Mouse (Mus musculus) CD4-positive, CD25-positive, alpha-beta regulatory T cell, adult 2 months (primary cell): ENCODE results near the gene Krtap4-1.
"Not testable (repeated sequence)": the region's sequence is repeated elsewhere in the genome, so short reads cannot be mapped to it uniquely, and the experiment has no call there.

Experiments used
- DNase-seq: peaks from one replicate; pipeline ENCODE4 v3.0.0-alpha.2; 2012; ENCODE audit warnings: low read depth, low spot score

Krtap4-1 gene

DNA sequence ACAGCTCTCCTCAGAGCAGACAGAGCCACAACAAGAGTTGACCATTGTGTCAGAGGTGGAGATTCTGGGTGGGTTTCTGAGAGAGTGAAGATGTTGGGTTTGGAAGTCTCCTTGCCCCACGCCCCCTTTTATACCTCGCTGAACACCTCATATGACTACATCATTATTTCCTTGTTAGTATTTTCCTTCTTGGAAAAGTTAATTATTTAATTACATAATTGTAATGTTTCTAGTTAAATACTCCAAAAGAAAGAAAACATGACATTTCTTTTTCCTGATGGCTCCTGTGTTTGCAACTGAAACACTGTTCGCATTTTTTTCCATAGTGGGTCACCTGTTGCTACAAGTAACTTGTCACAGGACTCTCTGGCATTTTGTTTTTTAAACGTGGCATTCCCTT lies at the start of gene Krtap4-1:
Krtap4-1 (minus strand) TSS at position 101 of the 400 bp plus-strand sequence.
- DNase-seq = no peak

GRCm38 (mm10) chr11:99665860-99666259 lies 37.8 kb upstream of the Krtap4-1 start, which contains the start of gene Krtap4-6:
Gene Krtap4-6, minus strand, starts transcription at chr11:99665960.
- no peak for DNase-seq

GRCm38 (mm10) chr11:99662802-99663201 lies 34.8 kb upstream of the Krtap4-1 start:
- no peak for DNase-seq

- no peak for DNase-seq
Measured at GRCm38 (mm10) chr11:99659256-99659655, 31.2 kb upstream of the Krtap4-1 start.

GRCm38 (mm10) chr11:99658467-99659010 lies 30.5 kb upstream of the Krtap4-1 start, which contains the start of gene Gm11563:
Gene Gm11563, minus strand, starts transcription at chr11:99658960.
- DNase-seq = not testable (repeated sequence)

DNA sequence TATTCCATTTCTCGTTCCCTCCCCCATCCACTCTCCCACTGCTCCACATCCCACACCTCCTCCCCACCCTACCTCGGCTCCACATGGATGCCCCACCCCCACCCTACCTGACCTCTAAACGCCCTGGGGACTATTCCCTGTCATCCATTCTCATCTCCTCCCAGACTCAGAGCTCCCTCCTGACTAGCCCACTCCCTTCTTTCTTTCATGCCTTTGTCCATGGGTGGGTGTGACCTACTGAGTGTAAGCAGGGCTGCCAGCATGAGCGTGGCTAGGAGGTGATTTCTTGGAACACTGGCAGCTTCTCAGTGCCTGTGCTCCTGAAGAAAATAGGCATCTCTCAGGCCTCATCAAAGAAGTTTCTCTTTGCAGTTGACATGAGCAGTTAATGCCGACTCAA lies 29.0 kb upstream of the Krtap4-1 start:
- DNase-seq = no peak

- no peak for DNase-seq
Measured at GRCm38 (mm10) chr11:99650136-99650535, 22.1 kb upstream of the Krtap4-1 start, which contains the start of gene Gm11555. Gene Gm11555, minus strand, starts transcription at chr11:99650236.

- no peak for DNase-seq
Measured at GRCm38 (mm10) chr11:99646444-99646843, 18.4 kb upstream of the Krtap4-1 start.

DNA sequence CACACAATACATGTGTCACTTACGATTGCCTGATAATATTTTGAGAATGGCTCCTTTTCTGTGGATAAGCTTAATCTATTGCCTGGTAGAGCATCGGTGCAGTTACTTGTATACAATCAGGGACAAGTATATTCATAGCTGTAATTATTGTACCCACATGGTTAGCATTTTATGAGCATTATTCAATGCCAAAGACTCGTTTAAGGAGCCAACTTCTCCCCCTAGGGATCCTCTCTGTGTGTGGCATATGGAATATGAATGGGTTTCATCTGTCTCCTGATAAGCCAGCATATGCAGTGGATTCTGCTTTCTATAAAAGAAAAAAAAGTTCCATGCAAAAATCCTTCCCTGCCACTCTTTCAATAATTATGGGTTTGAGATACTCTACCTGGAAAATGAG lies 16.3 kb upstream of the Krtap4-1 start:
- no peak for DNase-seq

GRCm38 (mm10) chr11:99643635-99644139 lies 15.6 kb upstream of the Krtap4-1 start, which contains the start of gene Krtap4-7:
Gene Krtap4-7, minus strand, starts transcription at chr11:99644089.
- not testable (repeated sequence) for DNase-seq

DNA sequence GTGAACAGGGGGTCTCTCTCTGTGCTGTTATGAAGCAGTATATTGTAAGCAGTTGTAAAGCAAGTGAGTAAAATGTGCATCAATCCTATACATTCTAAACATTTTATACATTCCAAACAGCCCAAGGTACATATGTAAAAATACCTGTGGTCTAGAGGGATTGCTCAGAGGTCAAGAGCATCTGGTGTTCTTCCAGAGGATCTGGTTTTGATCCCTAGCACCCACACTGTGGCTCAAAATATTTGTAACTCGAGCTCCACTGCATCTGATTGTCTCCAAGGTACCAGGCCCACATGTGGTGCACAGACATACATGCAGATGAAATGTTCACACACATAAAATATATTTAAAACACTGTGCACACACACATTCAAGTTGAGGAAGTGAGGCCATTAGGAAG lies 12.9 kb upstream of the Krtap4-1 start:
- DNase-seq = no peak

DNA sequence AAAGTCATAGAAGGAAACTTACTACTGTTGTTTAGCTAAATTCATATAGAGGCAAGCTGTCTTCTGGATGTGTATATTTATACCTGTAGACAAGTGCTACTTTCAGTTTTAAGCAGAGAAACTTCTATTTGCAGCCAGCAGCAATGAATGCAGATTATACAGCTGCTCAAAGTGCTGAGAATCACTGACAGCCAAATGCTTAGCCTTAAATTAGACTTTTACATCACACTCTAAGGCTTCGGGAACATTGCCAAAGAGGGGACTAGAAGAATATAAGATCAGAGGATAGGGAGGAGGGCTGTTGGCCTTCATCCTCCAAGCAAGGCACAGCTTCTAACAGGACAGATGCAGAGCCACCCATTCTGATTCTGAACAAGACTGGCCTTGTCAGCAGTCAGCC lies 9.0 kb upstream of the Krtap4-1 start:
- DNase-seq = no peak

- no peak for DNase-seq
Measured at GRCm38 (mm10) chr11:99634653-99635134, 6.7 kb upstream of the Krtap4-1 start, which contains the start of gene Krtap4-2. Gene Krtap4-2, minus strand, starts transcription at chr11:99635084.

- no peak for DNase-seq
Measured at GRCm38 (mm10) chr11:99633293-99633692, 5.3 kb upstream of the Krtap4-1 start.

GRCm38 (mm10) chr11:99630890-99631289 lies 2.9 kb upstream of the Krtap4-1 start:
- DNase-seq = no peak

DNA sequence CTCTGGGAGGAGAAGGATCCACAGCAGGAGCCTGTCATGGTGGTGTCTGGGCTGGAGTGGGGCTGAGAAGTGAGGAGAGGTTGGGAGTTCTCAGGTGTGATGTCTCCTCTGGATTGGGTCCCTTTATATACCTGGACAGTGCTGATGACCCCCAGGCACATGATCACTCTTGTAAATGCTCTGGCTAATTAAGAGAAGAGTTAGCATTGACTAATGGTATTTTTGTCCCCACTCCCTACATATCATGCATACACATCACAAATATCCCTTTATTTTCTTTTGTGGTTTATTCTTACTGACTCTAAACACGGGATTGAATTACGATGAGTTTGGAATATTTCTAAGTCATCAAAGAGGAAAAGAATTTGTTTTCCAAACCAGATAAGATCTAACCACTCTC lies 7.7 kb downstream of the Krtap4-1 start, which contains the start of gene Gm11562:
Gm11562 (minus strand) TSS at position 101 of the 400 bp plus-strand sequence.
- no peak for DNase-seq

GRCm38 (mm10) chr11:99614796-99615363 lies 13.2 kb downstream of the Krtap4-1 start, which contains the start of gene Krtap2-4:
Gene Krtap2-4, minus strand, starts transcription at chr11:99614846.
- DNase-seq = no peak

- not testable (repeated sequence) for DNase-seq
Measured at GRCm38 (mm10) chr11:99610089-99610488, 17.9 kb downstream of the Krtap4-1 start, which contains the start of gene Gm11937. Gene Gm11937, minus strand, starts transcription at chr11:99610189.

DNA sequence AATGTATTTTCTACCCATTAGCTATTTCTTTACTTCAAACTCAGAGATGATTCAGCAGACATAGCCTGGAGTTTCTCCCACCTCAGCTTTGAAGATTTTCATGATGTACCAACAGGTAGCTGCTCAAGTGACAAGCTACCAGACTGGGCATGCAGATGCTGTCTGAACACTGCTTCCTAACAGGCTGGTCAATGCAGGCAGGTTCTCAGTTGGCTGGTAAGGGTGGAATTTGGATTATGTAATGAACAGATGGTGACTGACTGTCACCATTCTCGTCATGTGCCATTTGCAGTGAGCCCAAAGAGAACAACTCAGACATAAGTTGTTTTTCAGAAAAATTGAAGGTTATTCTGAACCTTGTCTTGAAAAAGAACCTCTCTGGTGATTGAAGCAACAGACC lies 18.9 kb downstream of the Krtap4-1 start:
- DNase-seq = no peak

- not testable (repeated sequence) for DNase-seq
Measured at GRCm38 (mm10) chr11:99603208-99603607, 24.8 kb downstream of the Krtap4-1 start, which contains the start of gene Gm11938. Gene Gm11938, minus strand, starts transcription at chr11:99603308.

GRCm38 (mm10) chr11:99597742-99598141 lies 30.3 kb downstream of the Krtap4-1 start, which contains the start of gene Krtap9-3:
Gene Krtap9-3, minus strand, starts transcription at chr11:99598105.
- not testable (repeated sequence) for DNase-seq

DNA sequence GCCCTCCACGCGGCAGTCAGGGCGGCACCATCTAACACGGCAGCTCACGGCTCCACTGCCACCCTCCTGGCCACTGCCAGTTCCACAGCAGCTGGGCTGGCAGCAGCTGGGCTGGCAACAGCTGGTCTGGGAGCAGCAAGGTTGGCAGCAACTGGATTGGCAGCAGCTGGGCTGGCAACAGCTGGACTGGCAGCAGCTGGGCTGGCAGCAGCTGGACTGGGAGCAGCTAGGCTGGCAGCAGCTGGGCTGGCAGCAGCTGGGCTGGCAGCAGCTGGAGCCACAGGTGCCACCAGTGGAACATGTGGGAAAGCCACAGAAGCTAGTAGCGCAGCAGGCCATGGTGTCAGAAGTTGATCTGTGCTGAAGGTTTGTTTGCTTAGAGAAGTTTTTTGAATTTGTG lies 37.1 kb downstream of the Krtap4-1 start, which contains the start of gene Krtap1-3:
Krtap1-3 (minus strand) TSS at position 359 of the 400 bp plus-strand sequence.
- DNase-seq = no peak
